Comparison of ENCODE assay signal across 1 mouse cellular context in the genomic region with DNA sequence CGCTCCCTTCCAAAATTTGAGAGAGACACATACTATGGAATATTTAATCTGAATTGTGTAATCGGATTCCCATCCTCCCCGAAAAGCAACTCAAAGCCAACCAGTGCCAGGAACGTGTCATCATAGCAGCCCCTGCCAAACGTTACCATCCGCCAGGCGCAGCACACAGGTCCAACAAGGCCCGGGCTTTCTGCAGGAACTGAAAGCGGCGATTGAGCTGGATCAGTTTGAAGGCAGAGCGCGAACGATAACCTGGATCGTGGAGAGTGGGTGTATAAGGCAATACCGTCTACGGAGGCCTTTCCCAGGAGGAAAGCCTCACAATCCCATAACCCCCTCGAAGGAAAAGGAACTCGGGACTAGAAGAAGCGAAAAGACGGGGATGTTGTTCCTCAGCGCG.
TF ChIP-seq lines count a peak whose summit lies in the region.

No protein-coding gene starts in this region.

TF ChIP-seq in CH12.LX, 34 proteins besides CTCF, POLR2A, EP300 and RAD21:
- TF ChIP-seq MXI1 (IDR thresholded peaks at IDR 0.05; ENCODE audit: low read depth, low read length) (no peak), USF1 (IDR thresholded peaks at IDR 0.05; ENCODE audit: low read depth, low read length) (no peak), MAX (IDR thresholded peaks at IDR 0.05; ENCODE audit: low read length) (no peak), UBTF (IDR thresholded peaks at IDR 0.05; ENCODE audit: low read depth, low read length) (no peak), IRF4 (IDR thresholded peaks at IDR 0.05; ENCODE audit: low read depth, low read length) (no peak), ZMIZ1 (IDR thresholded peaks at IDR 0.05; ENCODE audit: low read depth, low read length) (no peak), RCOR1 (conservative IDR thresholded peaks at IDR 0.05; ENCODE audit: low read depth, low read length) (no peak), JUN (IDR thresholded peaks at IDR 0.05; ENCODE audit: insufficient read depth, low read depth, low read length) (no peak)
